Mouse (Mus musculus): ENCODE measurements at regions not wholly inside any gene's neighbourhood (a gene's known extent, or its start where the extent isn't known, plus 50 kb on each side); places are given as distances from the start of the nearest gene placed in this dataset.

GRCm38 (mm10) chr10:43758124-43759025 lies 143.2 kb downstream of the Qrsl1 start:
- ATAC-seq (replicated peaks in 1 of 2; ENCODE audit: insufficient read depth in 1 of 2, low FRiP score in 2 of 2, low TSS enrichment in 1 of 2, low read depth in 1 of 2, poor library complexity in 2 of 2, severe bottlenecking in 2 of 2) = peak; percentile 42 to 65

GRCm38 (mm10) chr10:43759186-43759905 lies 142.2 kb downstream of the Qrsl1 start:
- no peak for ATAC-seq (replicated peaks in 1 of 2; ENCODE audit: insufficient read depth in 1 of 2, low FRiP score in 2 of 2, low TSS enrichment in 1 of 2, low read depth in 1 of 2, poor library complexity in 2 of 2, severe bottlenecking in 2 of 2)

- no peak for ATAC-seq (replicated peaks in 1 of 2; ENCODE audit: insufficient read depth in 1 of 2, low FRiP score in 2 of 2, low TSS enrichment in 1 of 2, low read depth in 1 of 2, poor library complexity in 2 of 2, severe bottlenecking in 2 of 2)
Measured at GRCm38 (mm10) chr10:43759906-43760281, 141.7 kb downstream of the Qrsl1 start.

- ATAC-seq (replicated peaks in 1 of 2; ENCODE audit: insufficient read depth in 1 of 2, low FRiP score in 2 of 2, low TSS enrichment in 1 of 2, low read depth in 1 of 2, poor library complexity in 2 of 2, severe bottlenecking in 2 of 2) = peak; percentile 19 to 29; a peak in 1 of 4 replicates
Measured at GRCm38 (mm10) chr10:43761979-43762570, 139.5 kb downstream of the Qrsl1 start.

GRCm38 (mm10) chr10:43764581-43764980 lies 137.0 kb downstream of the Qrsl1 start:
- ATAC-seq (replicated peaks in 1 of 2; ENCODE audit: insufficient read depth in 1 of 2, low FRiP score in 2 of 2, low TSS enrichment in 1 of 2, low read depth in 1 of 2, poor library complexity in 2 of 2, severe bottlenecking in 2 of 2) = no peak

GRCm38 (mm10) chr10:43765275-43765674 lies 136.3 kb downstream of the Qrsl1 start:
- peak; percentile 81 to 82 for ATAC-seq (replicated peaks in 1 of 2; ENCODE audit: insufficient read depth in 1 of 2, low FRiP score in 2 of 2, low TSS enrichment in 1 of 2, low read depth in 1 of 2, poor library complexity in 2 of 2, severe bottlenecking in 2 of 2)

- peak; percentile 68 to 83 for ATAC-seq (replicated peaks in 1 of 2; ENCODE audit: insufficient read depth in 1 of 2, low FRiP score in 2 of 2, low TSS enrichment in 1 of 2, low read depth in 1 of 2, poor library complexity in 2 of 2, severe bottlenecking in 2 of 2)
Measured at GRCm38 (mm10) chr10:43765829-43766486, 135.6 kb downstream of the Qrsl1 start.

GRCm38 (mm10) chr10:43767961-43768726 lies 133.4 kb downstream of the Qrsl1 start:
- no peak for ATAC-seq (replicated peaks in 1 of 2; ENCODE audit: insufficient read depth in 1 of 2, low FRiP score in 2 of 2, low TSS enrichment in 1 of 2, low read depth in 1 of 2, poor library complexity in 2 of 2, severe bottlenecking in 2 of 2)

GRCm38 (mm10) chr10:43769026-43769425 lies 132.5 kb downstream of the Qrsl1 start:
- ATAC-seq (replicated peaks in 1 of 2; ENCODE audit: insufficient read depth in 1 of 2, low FRiP score in 2 of 2, low TSS enrichment in 1 of 2, low read depth in 1 of 2, poor library complexity in 2 of 2, severe bottlenecking in 2 of 2) = no peak

GRCm38 (mm10) chr10:43775807-43776206 lies 125.7 kb downstream of the Qrsl1 start:
- no peak for ATAC-seq (replicated peaks in 1 of 2; ENCODE audit: insufficient read depth in 1 of 2, low FRiP score in 2 of 2, low TSS enrichment in 1 of 2, low read depth in 1 of 2, poor library complexity in 2 of 2, severe bottlenecking in 2 of 2)

- no peak for ATAC-seq (replicated peaks in 1 of 2; ENCODE audit: insufficient read depth in 1 of 2, low FRiP score in 2 of 2, low TSS enrichment in 1 of 2, low read depth in 1 of 2, poor library complexity in 2 of 2, severe bottlenecking in 2 of 2)
Measured at GRCm38 (mm10) chr10:43777612-43778600, 123.6 kb downstream of the Qrsl1 start.

GRCm38 (mm10) chr10:43780571-43780970 lies 121.0 kb downstream of the Qrsl1 start:
- ATAC-seq (replicated peaks in 1 of 2; ENCODE audit: insufficient read depth in 1 of 2, low FRiP score in 2 of 2, low TSS enrichment in 1 of 2, low read depth in 1 of 2, poor library complexity in 2 of 2, severe bottlenecking in 2 of 2) = no peak

GRCm38 (mm10) chr10:43783304-43783703 lies 118.2 kb downstream of the Qrsl1 start:
- no peak for ATAC-seq (replicated peaks in 1 of 2; ENCODE audit: insufficient read depth in 1 of 2, low FRiP score in 2 of 2, low TSS enrichment in 1 of 2, low read depth in 1 of 2, poor library complexity in 2 of 2, severe bottlenecking in 2 of 2)

GRCm38 (mm10) chr10:43790780-43791179 lies 110.8 kb downstream of the Qrsl1 start:
- no peak for ATAC-seq (replicated peaks in 1 of 2; ENCODE audit: insufficient read depth in 1 of 2, low FRiP score in 2 of 2, low TSS enrichment in 1 of 2, low read depth in 1 of 2, poor library complexity in 2 of 2, severe bottlenecking in 2 of 2)

GRCm38 (mm10) chr10:43791525-43792021 lies 110.0 kb downstream of the Qrsl1 start:
- peak in 1 of 2 experiments; percentile 51; a peak in 2 of 4 replicates for ATAC-seq (replicated peaks in 1 of 2; ENCODE audit: insufficient read depth in 1 of 2, low FRiP score in 2 of 2, low TSS enrichment in 1 of 2, low read depth in 1 of 2, poor library complexity in 2 of 2, severe bottlenecking in 2 of 2)

GRCm38 (mm10) chr10:43792618-43793017 lies 108.9 kb downstream of the Qrsl1 start:
- 0 out of 4 replicates have a peak, but pooled peaks of 1 of the 2 experiments have one; percentile 27 for ATAC-seq (replicated peaks in 1 of 2; ENCODE audit: insufficient read depth in 1 of 2, low FRiP score in 2 of 2, low TSS enrichment in 1 of 2, low read depth in 1 of 2, poor library complexity in 2 of 2, severe bottlenecking in 2 of 2)

All from hematopoietic stem cell, adult 5-6 weeks (primary cell).